Mouse (Mus musculus) heart, postnatal 36 days (tissue): ENCODE measurements around the gene Frmd4b. TPM values are rescaled to one million over a fixed set of nuclear protein-coding genes. Genes with fewer than 3 reads are reported as not detected.

Experiments
- DNase-seq, 2 experiments: peaks; one replicate each; pipeline ENCODE4 v3.0.0; 2021 to 2022
- intact Hi-C: fragments of 180-260 bp; cut with DNase I; formaldehyde crosslinking; loops from one replicate; pipeline ENCODE4 v1.15.1; 2025
- total RNA-seq, 2 experiments: library from RNA; stranded (reverse); gene quantifications; 2 replicates each; pipeline ENCODE4 v1.2.3; 2021

Gene Frmd4b
- total RNA-seq, 2 experiments from 2014 or later = 16.2 to 19.7 TPM

DNA sequence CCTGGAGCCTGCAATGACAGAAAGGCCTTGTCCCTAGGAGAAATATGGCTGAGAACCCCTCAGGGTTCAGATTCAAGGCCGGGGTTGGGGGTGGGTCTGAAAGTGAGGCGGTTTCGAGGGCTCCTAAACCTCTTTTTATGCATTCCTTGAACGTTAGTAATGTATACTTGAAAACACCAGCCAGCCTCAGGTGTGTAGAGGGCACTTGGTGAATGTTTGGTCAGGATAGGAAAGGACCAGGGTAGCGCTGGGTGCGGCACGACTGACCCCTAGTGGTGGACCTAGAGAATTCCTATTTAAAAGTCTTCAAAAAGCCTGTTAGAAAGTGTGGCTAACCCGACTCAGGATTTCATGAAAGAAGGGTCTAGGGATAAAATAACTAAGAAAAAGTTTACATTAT lies 91.2 kb downstream of the Frmd4b start:
- intact Hi-C loops = loop anchor here (1.0 to 10.0 kb wide), 5 partner anchors 91 to 379 kb away; partner anchors contain the start of genes Eogt, Frmd4b and Tmf1
- DNase-seq = peak; percentile 65 to 69

- intact Hi-C loops = loop anchor here (1.0 to 10.0 kb wide), 4 partner anchors 103 to 348 kb away; partner anchors contain the start of genes Tmf1 and Uba3
- DNase-seq = peak; percentile 80 to 87
Measured at GRCm38 (mm10) chr6:97523118-97523517, 94.2 kb downstream of the Frmd4b start.

DNA sequence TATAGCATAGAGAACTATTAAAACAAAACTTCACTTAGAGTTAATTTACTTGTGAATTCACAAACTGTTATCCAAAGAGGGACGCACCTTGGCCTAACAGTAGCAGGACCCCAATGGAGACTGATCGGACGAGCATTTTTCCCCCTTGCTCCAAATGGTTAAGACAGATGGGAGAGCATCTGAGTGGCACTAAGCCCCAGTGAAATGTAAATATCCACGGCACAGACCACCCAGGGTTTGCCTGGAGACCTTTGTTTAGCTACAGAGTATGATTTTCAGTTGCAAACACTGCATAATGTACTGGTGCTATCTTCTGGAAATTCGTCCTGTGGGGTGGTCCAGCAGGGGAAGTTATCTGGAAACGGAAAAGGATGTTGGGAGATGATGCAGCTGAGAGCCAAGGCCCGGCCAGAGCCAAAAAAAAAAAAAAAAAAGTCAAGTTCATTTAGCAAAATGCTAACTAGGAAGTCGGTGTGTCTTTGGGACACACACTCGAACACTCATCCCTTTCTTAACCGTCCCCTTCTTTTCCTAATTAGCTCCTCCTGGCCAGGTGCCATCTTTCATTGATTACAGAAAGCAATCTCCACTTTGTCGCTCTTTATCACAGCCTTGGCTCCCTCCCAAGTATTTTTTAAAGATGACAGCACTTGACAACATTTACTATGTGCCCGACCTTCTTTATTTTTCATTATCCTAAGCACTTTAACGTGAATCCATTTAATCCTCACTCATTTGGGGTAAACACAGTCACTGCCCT lies 95.9 kb downstream of the Frmd4b start:
- no peak for DNase-seq

DNA sequence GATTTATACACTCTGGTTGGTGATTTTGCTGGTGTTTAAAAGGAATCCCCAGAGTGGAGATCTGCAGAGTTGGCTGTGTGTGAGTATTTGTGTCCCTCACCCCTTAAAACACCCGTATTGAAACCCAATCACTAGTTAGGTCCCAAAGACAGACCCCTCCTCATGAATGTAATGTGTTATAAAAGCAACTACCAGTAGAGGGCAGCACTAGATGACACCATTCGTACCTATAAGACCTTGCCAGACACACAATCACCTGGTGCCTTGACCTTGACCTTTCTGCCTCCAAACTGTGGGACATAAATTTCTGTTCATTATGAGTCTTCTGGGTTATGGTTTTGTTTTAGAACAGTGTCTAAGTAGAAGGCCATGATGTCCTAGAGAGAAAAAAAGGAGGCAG lies 96.8 kb downstream of the Frmd4b start:
- no peak for DNase-seq
- intact Hi-C loops = loop anchor here (2.0 to 10.0 kb wide), 3 partner anchors 14 to 346 kb away; partner anchors contain the start of genes Tmf1 and Uba3

More for the DNA sequence above, 95.9 kb downstream of the Frmd4b start:
- intact Hi-C loops = loop anchor here (2.0 to 10.0 kb wide), 3 partner anchors 15 to 347 kb away; partner anchors contain the start of genes Tmf1 and Uba3

- DNase-seq = no peak
- intact Hi-C loops = loop anchor here (2.0 kb wide), 1 partner anchor 61 kb away; no protein-coding TSS in a partner anchor
Measured at GRCm38 (mm10) chr6:97519553-97519952, 97.8 kb downstream of the Frmd4b start.

DNA sequence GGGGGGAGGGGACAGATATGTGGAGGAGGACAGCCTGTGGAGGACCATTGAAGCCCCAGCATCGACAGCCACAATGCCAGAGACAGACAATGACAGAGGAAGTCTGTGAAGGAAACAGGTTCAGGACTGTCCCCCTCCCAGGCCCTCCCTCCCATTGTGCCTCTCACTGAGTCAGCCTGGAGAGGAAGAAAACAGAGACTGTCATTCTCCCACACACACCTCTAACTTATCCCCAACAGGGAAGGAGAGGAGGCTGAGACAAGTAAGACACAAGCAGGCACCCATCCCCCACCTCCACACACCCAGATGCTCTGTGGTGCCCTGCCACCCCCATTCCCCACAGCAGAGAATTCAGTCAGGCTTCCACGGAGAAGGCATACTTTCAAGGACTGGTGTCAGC lies 98.9 kb downstream of the Frmd4b start:
- DNase-seq = no peak
- intact Hi-C loops = loop anchor here (2.0 kb wide), 1 partner anchor 60 kb away; no protein-coding TSS in a partner anchor

GRCm38 (mm10) chr6:97517616-97518235 lies 99.6 kb downstream of the Frmd4b start:
- intact Hi-C loops = loop anchor here (2.0 kb wide), 1 partner anchor 59 kb away; no protein-coding TSS in a partner anchor
- no peak for DNase-seq

DNA sequence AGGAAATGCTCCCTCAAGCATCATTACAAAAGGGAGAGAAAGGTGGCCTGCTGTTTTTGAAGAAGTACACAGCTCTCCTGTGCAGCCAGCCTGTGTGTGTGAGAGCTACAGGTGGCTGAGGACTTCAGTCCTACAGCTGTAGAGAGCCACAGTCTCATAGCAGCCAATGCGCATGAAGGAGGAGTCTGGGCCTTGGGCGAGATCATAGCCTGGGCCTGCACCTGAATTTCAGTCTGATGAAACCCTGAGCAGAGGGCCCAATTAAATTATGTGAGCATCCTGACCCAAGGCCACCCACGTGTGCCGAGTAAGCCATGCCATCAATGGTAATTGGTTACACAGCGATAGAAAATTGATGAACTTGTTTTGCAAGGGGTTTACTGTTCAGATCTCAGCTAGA lies 100.4 kb downstream of the Frmd4b start:
- intact Hi-C loops = no loop called here
- no peak for DNase-seq

GRCm38 (mm10) chr6:97510771-97511170 lies 106.6 kb downstream of the Frmd4b start:
- intact Hi-C loops = no loop called here
- DNase-seq = no peak

GRCm38 (mm10) chr6:97509434-97509833 lies 107.9 kb downstream of the Frmd4b start:
- DNase-seq = no peak

DNA sequence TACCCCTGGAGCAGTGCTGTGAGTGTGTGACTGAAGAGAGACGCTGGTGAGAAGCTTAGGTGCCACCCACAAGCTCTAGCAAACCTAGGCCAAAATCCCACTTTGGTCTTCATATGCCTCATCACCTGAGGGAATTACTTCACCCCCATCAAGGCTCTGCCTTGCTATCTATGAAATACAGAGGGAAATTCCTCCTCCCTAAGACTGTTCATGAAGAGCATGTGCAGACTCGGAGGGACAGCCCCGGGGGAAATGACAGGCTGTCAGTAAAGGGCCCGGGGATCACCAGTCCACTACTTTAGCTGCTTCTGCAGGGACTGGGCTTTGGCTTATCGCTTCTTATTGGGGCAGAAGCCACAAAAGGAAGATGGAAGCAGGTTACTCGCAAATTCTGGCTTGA lies 108.9 kb downstream of the Frmd4b start:
- intact Hi-C loops = loop anchor here (5.0 kb wide), 1 partner anchor 46 kb away; no protein-coding TSS in a partner anchor
- no peak for DNase-seq

More at GRCm38 (mm10) chr6:97509434-97509833, 107.9 kb downstream of the Frmd4b start:
- intact Hi-C loops = loop anchor here (5.0 kb wide), 1 partner anchor 47 kb away; no protein-coding TSS in a partner anchor

GRCm38 (mm10) chr6:97507893-97508292 lies 109.4 kb downstream of the Frmd4b start:
- intact Hi-C loops = loop anchor here (2.0 to 5.0 kb wide), 2 partner anchors 13 to 46 kb away; no protein-coding TSS in a partner anchor

DNA sequence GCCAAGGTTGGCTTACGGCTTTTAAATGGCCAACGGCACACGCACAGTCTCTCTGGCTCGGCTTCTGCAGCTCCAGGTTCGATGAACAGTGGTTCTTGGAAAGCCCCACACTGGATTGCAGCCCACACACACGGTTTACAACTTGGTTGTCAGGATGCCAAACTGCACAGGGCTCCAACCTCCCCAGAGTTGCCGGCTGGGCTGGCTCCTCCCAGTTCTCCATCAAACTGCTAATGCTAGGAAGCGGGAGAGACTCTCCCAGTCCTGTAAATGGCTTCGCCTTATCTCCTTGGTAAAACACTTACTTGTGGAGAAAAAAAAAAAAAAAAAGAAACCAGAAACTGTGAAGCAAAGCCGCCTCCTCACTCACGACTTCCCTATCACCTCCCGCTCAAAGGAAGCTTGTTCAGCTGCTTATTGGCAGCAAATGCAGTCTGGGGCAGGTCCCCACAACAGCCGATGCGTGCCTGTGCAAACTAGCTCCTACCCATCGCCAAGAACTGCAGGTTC lies 111.1 kb downstream of the Frmd4b start:
- intact Hi-C loops = loop anchor here (2.0 to 5.0 kb wide), 2 partner anchors 15 to 44 kb away; no protein-coding TSS in a partner anchor
- DNase-seq = peak; percentile 76 to 78

More at GRCm38 (mm10) chr6:97507893-97508292, 109.4 kb downstream of the Frmd4b start:
- DNase-seq = no peak

GRCm38 (mm10) chr6:97504673-97505072 lies 112.7 kb downstream of the Frmd4b start:
- no peak for DNase-seq
- intact Hi-C loops = loop anchor here (5.0 kb wide), 2 partner anchors 42 to 82 kb away; no protein-coding TSS in a partner anchor

DNA sequence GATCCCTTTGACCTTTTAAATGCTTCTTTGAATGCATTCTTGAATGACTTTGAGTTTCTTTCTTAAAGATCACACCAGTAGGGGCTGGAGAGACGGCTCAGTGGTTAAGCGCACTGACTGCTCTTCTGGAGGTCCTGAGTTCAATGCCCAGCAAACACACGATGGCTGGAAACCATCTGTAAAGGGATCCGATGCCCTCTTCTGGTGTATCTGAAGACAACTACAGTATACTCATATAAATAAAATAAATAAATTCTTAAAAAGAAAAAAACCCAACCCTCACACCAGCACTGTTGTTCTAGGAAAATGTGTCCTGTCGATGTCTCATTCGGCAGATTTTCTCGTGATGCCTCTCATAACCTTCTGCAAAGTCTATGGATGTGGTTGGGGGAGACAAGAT lies 116.3 kb downstream of the Frmd4b start:
- intact Hi-C loops = loop anchor here (5.0 kb wide), 1 partner anchor 79 kb away; no protein-coding TSS in a partner anchor
- no peak for DNase-seq

GRCm38 (mm10) chr6:97500246-97500645 lies 117.1 kb downstream of the Frmd4b start:
- intact Hi-C loops = loop anchor here (5.0 kb wide), 1 partner anchor 78 kb away; no protein-coding TSS in a partner anchor
- DNase-seq = no peak

- DNase-seq = no peak
- intact Hi-C loops = no loop called here
Measured at GRCm38 (mm10) chr6:97496002-97496401, 121.3 kb downstream of the Frmd4b start.

GRCm38 (mm10) chr6:97491065-97491464 lies 126.3 kb downstream of the Frmd4b start:
- DNase-seq = no peak
- intact Hi-C loops = no loop called here

- intact Hi-C loops = no loop called here
- DNase-seq = peak; percentile 49
Measured at GRCm38 (mm10) chr6:97488821-97489220, 128.5 kb downstream of the Frmd4b start.

GRCm38 (mm10) chr6:97488280-97488679 lies 129.1 kb downstream of the Frmd4b start:
- DNase-seq = peak in 1 of 2 experiments; percentile 24
- intact Hi-C loops = no loop called here
